Mouse (Mus musculus): ENCODE measurements around the gene Edn1. TPM values are rescaled to one million over a fixed set of nuclear protein-coding genes. Genes with fewer than 3 reads are reported as not detected.

Edn1 gene
- polyA plus RNA-seq, 1 experiment from 2014 or later: 7.0 TPM

- Histone ChIP-seq H3K36me3 (no peaks in the 10 kb centered on the region), H3K4me1 (no peaks in the 10 kb centered on the region), H3K9ac (no peak overlapping the region), H3K4me3 (no peak overlapping the region), H3K27ac (no peak overlapping the region), H3K27me3 (no peaks in the 10 kb centered on the region), H3K4me2 (no peak overlapping the region), H3K9me3 (no peaks in the 10 kb centered on the region)
- WGBS: 66% methylated on average over 2 of the region's 2 CpGs
- no peak for ATAC-seq (ENCODE audit: borderline replicate concordance, extremely low read depth, low FRiP score, low TSS enrichment)
Measured at GRCm38 (mm10) chr13:42328576-42328975, 27.3 kb downstream of the Edn1 start.

- Histone ChIP-seq H3K27me3 (no peaks in the 10 kb centered on the region), H3K9ac (no peak overlapping the region), H3K27ac (no peak overlapping the region), H3K4me1 (no peaks in the 10 kb centered on the region), H3K4me3 (no peak overlapping the region), H3K36me3 (no peaks in the 10 kb centered on the region), H3K4me2 (no peak overlapping the region), H3K9me3 (no peaks in the 10 kb centered on the region)
- 84% methylated on average over 2 of the region's 2 CpGs for WGBS
- no peak for ATAC-seq (ENCODE audit: borderline replicate concordance, extremely low read depth, low FRiP score, low TSS enrichment)
Measured at GRCm38 (mm10) chr13:42331104-42331503, 29.8 kb downstream of the Edn1 start.

GRCm38 (mm10) chr13:42334981-42335380, 33.7 kb downstream of the Edn1 start:
- no peak for ATAC-seq (ENCODE audit: borderline replicate concordance, extremely low read depth, low FRiP score, low TSS enrichment)
- Histone ChIP-seq H3K36me3 (no peaks in the 10 kb centered on the region), H3K9me3 (no peaks in the 10 kb centered on the region)

GRCm38 (mm10) chr13:42336414-42336813, 35.1 kb downstream of the Edn1 start:
- H3K4me3 ChIP-seq: no peak overlapping the region
- no peak overlapping the region for H3K27ac ChIP-seq
- ATAC-seq (ENCODE audit: borderline replicate concordance, extremely low read depth, low FRiP score, low TSS enrichment): no peak
- no peaks in the 10 kb centered on the region for H3K4me1 ChIP-seq
- no peaks in the 10 kb centered on the region for H3K36me3 ChIP-seq
- no peak overlapping the region for H3K9ac ChIP-seq
- H3K9me3 ChIP-seq: no peaks in the 10 kb centered on the region
- no peaks in the 10 kb centered on the region for H3K27me3 ChIP-seq
- WGBS: 6% methylated on average over 4 of the region's 4 CpGs
- H3K4me2 ChIP-seq: no peak overlapping the region

More at GRCm38 (mm10) chr13:42334981-42335380, 33.7 kb downstream of the Edn1 start:
- Histone ChIP-seq H3K4me1 (no peaks in the 10 kb centered on the region), H3K27me3 (no peaks in the 10 kb centered on the region), H3K4me2 (no peak overlapping the region), H3K9ac (no peak overlapping the region), H3K27ac (no peak overlapping the region), H3K4me3 (no peak overlapping the region)
- 81% methylated on average over 3 of the region's 3 CpGs for WGBS

- H3K4me1 ChIP-seq: no peaks in the 10 kb centered on the region
- 56% methylated on average over 2 of the region's 2 CpGs for WGBS
- no peaks in the 10 kb centered on the region for H3K36me3 ChIP-seq
- no peak overlapping the region for H3K9ac ChIP-seq
- no peak overlapping the region for H3K27ac ChIP-seq
- H3K27me3 ChIP-seq: no peaks in the 10 kb centered on the region
- ATAC-seq (ENCODE audit: borderline replicate concordance, extremely low read depth, low FRiP score, low TSS enrichment): no peak
- no peak overlapping the region for H3K4me2 ChIP-seq
- no peaks in the 10 kb centered on the region for H3K9me3 ChIP-seq
- H3K4me3 ChIP-seq: no peak overlapping the region
Measured at GRCm38 (mm10) chr13:42337072-42337471, 35.8 kb downstream of the Edn1 start.

- Histone ChIP-seq H3K4me2 (no peak overlapping the region), H3K4me3 (no peak overlapping the region), H3K9me3 (no peaks in the 10 kb centered on the region), H3K9ac (no peak overlapping the region), H3K4me1 (no peaks in the 10 kb centered on the region), H3K36me3 (no peaks in the 10 kb centered on the region), H3K27me3 (no peaks in the 10 kb centered on the region), H3K27ac (no peak overlapping the region)
- 70% methylated on average over 2 of the region's 2 CpGs for WGBS
- no peak for ATAC-seq (ENCODE audit: borderline replicate concordance, extremely low read depth, low FRiP score, low TSS enrichment)
Measured at GRCm38 (mm10) chr13:42339466-42339865, 38.2 kb downstream of the Edn1 start.

- Histone ChIP-seq H3K36me3 (no peaks in the 10 kb centered on the region), H3K9me3 (no peaks in the 10 kb centered on the region), H3K4me1 (no peaks in the 10 kb centered on the region), H3K27ac (no peak overlapping the region), H3K9ac (no peak overlapping the region), H3K27me3 (no peaks in the 10 kb centered on the region), H3K4me2 (no peak overlapping the region), H3K4me3 (no peak overlapping the region)
- no peak for ATAC-seq (ENCODE audit: borderline replicate concordance, extremely low read depth, low FRiP score, low TSS enrichment)
- 47% methylated on average over 2 of the region's 2 CpGs for WGBS
Measured at GRCm38 (mm10) chr13:42341871-42342532, 40.7 kb downstream of the Edn1 start.

GRCm38 (mm10) chr13:42345439-42345838, 44.2 kb downstream of the Edn1 start:
- no peak overlapping the region for H3K4me3 ChIP-seq
- no peaks in the 10 kb centered on the region for H3K27me3 ChIP-seq
- 73% methylated on average over 7 of the region's 7 CpGs for WGBS
- H3K9me3 ChIP-seq: no peaks in the 10 kb centered on the region
- H3K4me2 ChIP-seq: no peak overlapping the region
- ATAC-seq (ENCODE audit: borderline replicate concordance, extremely low read depth, low FRiP score, low TSS enrichment): no peak
- H3K27ac ChIP-seq: no peak overlapping the region
- no peaks in the 10 kb centered on the region for H3K4me1 ChIP-seq
- H3K36me3 ChIP-seq: no peaks in the 10 kb centered on the region
- no peak overlapping the region for H3K9ac ChIP-seq

- no peak overlapping the region for H3K27ac ChIP-seq
- H3K27me3 ChIP-seq: no peaks in the 10 kb centered on the region
- no peak for ATAC-seq (ENCODE audit: borderline replicate concordance, extremely low read depth, low FRiP score, low TSS enrichment)
- H3K9ac ChIP-seq: no peak overlapping the region
- H3K9me3 ChIP-seq: no peaks in the 10 kb centered on the region
- no peak overlapping the region for H3K4me2 ChIP-seq
- no peak overlapping the region for H3K4me3 ChIP-seq
- no peaks in the 10 kb centered on the region for H3K36me3 ChIP-seq
- WGBS: 50% methylated on average over 7 of the region's 7 CpGs
- H3K4me1 ChIP-seq: no peaks in the 10 kb centered on the region
Measured at GRCm38 (mm10) chr13:42346414-42346813, 45.1 kb downstream of the Edn1 start.

GRCm38 (mm10) chr13:42351675-42352074, 50.4 kb downstream of the Edn1 start:
- Histone ChIP-seq H3K9ac (no peak overlapping the region), H3K9me3 (no peaks in the 10 kb centered on the region), H3K27ac (no peak overlapping the region), H3K27me3 (no peaks in the 10 kb centered on the region), H3K4me2 (no peak overlapping the region), H3K4me1 (no peaks in the 10 kb centered on the region), H3K36me3 (no peaks in the 10 kb centered on the region), H3K4me3 (no peak overlapping the region)
- no peak for ATAC-seq (ENCODE audit: borderline replicate concordance, extremely low read depth, low FRiP score, low TSS enrichment)
- 51% methylated on average over 7 of the region's 7 CpGs for WGBS

Other genes with a start within 250 kb of the Edn1 start
- 11.0 and 12.8 TPM in 2 replicates for gene Hivep1, start 249.5 kb upstream of the Edn1 start, polyA plus RNA-seq (2015; fragmentation: Nextera tagmentation; extraction: Ambion mirVana)